Mouse (Mus musculus) adrenal gland, adult (tissue): Measurements from ENCODE around the gene Cacfd1.

Experiments used
- DNase-seq, 2 experiments: peaks; one replicate each; pipeline ENCODE4 v3.0.0; 2022 to 2023; ENCODE audit warnings: low spot score in 1 of 2; ENCODE audit not compliant: inconsistent age in 2 of 2

Cacfd1 gene

GRCm38 (mm10) chr2:27070247-27070813, 60.6 kb downstream of the Cacfd1 start:
- DNase-seq: no peak
